Mouse (Mus musculus): ENCODE measurements at regions not wholly inside any gene's neighbourhood (a gene's known extent, or its start where the extent isn't known, plus 50 kb on each side); places are given as distances from the start of the nearest gene placed in this dataset.

- Histone ChIP-seq H3K4me1 (replicated peaks; ENCODE audit: control insufficient read depth, insufficient read depth, low read length) (no peaks in the 10 kb centered on the region), H3K9me3 (ENCODE audit: control insufficient read depth, low read length) (no peaks in the 10 kb centered on the region), H3K4me3 (ENCODE audit: low read length) (no peak overlapping the region), H3K36me3 (ENCODE audit: control insufficient read depth, insufficient read depth, low read length) (no peaks in the 10 kb centered on the region), H3K27me3 (ENCODE audit: control insufficient read depth, insufficient read depth, low read depth, low read length) (no peaks in the 10 kb centered on the region), H3K4me2 (ENCODE audit: low read depth, low read length) (no peak overlapping the region), H3K9ac (ENCODE audit: low read length) (no peak overlapping the region), H3K27ac (ENCODE audit: low read length) (no peak overlapping the region)
- ATAC-seq (ENCODE audit: low read depth): no peak
- WGBS: 72% methylated on average over 3 of the region's 3 CpGs
These were observed 165.3 kb upstream of the Lrrc3b start for GRCm38 (mm10) chr14:15603954-15604523.

GRCm38 (mm10) chr14:15610166-15610565 lies 171.4 kb upstream of the Lrrc3b start:
- Histone ChIP-seq H3K9me3 (ENCODE audit: control insufficient read depth, low read length) (no peaks in the 10 kb centered on the region), H3K27ac (ENCODE audit: low read length) (no peak overlapping the region), H3K4me1 (replicated peaks; ENCODE audit: control insufficient read depth, insufficient read depth, low read length) (no peaks in the 10 kb centered on the region), H3K27me3 (ENCODE audit: control insufficient read depth, insufficient read depth, low read depth, low read length) (no peaks in the 10 kb centered on the region), H3K36me3 (ENCODE audit: control insufficient read depth, insufficient read depth, low read length) (no peaks in the 10 kb centered on the region), H3K9ac (ENCODE audit: low read length) (no peak overlapping the region), H3K4me3 (ENCODE audit: low read length) (no peak overlapping the region), H3K4me2 (ENCODE audit: low read depth, low read length) (no peak overlapping the region)
- WGBS: 68% methylated on average over 1 of the region's 1 CpGs
- no peak for ATAC-seq (ENCODE audit: low read depth)

DNA sequence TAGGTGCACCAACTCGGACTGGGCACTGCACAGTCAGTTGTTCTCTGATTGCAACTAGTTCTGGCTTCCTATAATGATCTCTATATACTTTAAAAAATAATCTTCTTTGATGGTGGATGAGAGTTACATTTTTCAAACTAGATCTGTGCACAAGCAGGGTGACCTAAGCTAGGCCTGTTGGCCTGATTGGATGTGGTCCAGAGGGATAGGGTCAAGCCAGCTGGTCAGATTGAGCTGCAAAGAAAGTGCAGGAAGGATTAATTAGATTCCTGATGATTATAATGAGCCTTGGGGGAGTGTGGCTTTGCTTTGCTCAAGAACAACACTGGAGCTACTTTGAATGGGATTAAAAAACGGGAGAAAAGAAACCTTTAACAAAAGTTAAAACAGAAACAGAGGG lies 195.8 kb upstream of the Lrrc3b start:
- Histone ChIP-seq H3K4me1 (replicated peaks; ENCODE audit: control insufficient read depth, insufficient read depth, low read length) (no peaks in the 10 kb centered on the region), H3K36me3 (ENCODE audit: control insufficient read depth, insufficient read depth, low read length) (no peaks in the 10 kb centered on the region), H3K9ac (ENCODE audit: low read length) (no peak overlapping the region), H3K9me3 (ENCODE audit: control insufficient read depth, low read length) (no peaks in the 10 kb centered on the region), H3K4me2 (ENCODE audit: low read depth, low read length) (no peak overlapping the region), H3K27ac (ENCODE audit: low read length) (no peak overlapping the region), H3K27me3 (ENCODE audit: control insufficient read depth, insufficient read depth, low read depth, low read length) (no peaks in the 10 kb centered on the region), H3K4me3 (ENCODE audit: low read length) (no peak overlapping the region)
- 44% methylated on average over 2 of the region's 2 CpGs for WGBS
- ATAC-seq (ENCODE audit: low read depth): no peak

GRCm38 (mm10) chr14:15637681-15638080 lies 198.9 kb upstream of the Lrrc3b start:
- no peak overlapping the region for H3K9ac ChIP-seq (ENCODE audit: low read length)
- H3K27ac ChIP-seq (ENCODE audit: low read length): no peak overlapping the region
- H3K4me1 ChIP-seq (replicated peaks; ENCODE audit: control insufficient read depth, insufficient read depth, low read length): no peaks in the 10 kb centered on the region
- 64% methylated on average over 2 of the region's 2 CpGs for WGBS
- no peaks in the 10 kb centered on the region for H3K36me3 ChIP-seq (ENCODE audit: control insufficient read depth, insufficient read depth, low read length)
- H3K27me3 ChIP-seq (ENCODE audit: control insufficient read depth, insufficient read depth, low read depth, low read length): no peaks in the 10 kb centered on the region
- no peak overlapping the region for H3K4me2 ChIP-seq (ENCODE audit: low read depth, low read length)
- H3K9me3 ChIP-seq (ENCODE audit: control insufficient read depth, low read length): no peaks in the 10 kb centered on the region
- H3K4me3 ChIP-seq (ENCODE audit: low read length): no peak overlapping the region
- no peak for ATAC-seq (ENCODE audit: low read depth)

- H3K27me3 ChIP-seq (ENCODE audit: control insufficient read depth, insufficient read depth, low read depth, low read length): no peaks in the 10 kb centered on the region
- H3K36me3 ChIP-seq (ENCODE audit: control insufficient read depth, insufficient read depth, low read length): no peaks in the 10 kb centered on the region
- no peak overlapping the region for H3K27ac ChIP-seq (ENCODE audit: low read length)
- H3K9ac ChIP-seq (ENCODE audit: low read length): no peak overlapping the region
- H3K4me2 ChIP-seq (ENCODE audit: low read depth, low read length): no peak overlapping the region
- no peaks in the 10 kb centered on the region for H3K9me3 ChIP-seq (ENCODE audit: control insufficient read depth, low read length)
- 93% methylated on average over 1 of the region's 1 CpGs for WGBS
- ATAC-seq (ENCODE audit: low read depth): no peak
- H3K4me1 ChIP-seq (replicated peaks; ENCODE audit: control insufficient read depth, insufficient read depth, low read length): no peaks in the 10 kb centered on the region
- no peak overlapping the region for H3K4me3 ChIP-seq (ENCODE audit: low read length)
These were observed 200.1 kb upstream of the Lrrc3b start for GRCm38 (mm10) chr14:15638869-15639268.

DNA sequence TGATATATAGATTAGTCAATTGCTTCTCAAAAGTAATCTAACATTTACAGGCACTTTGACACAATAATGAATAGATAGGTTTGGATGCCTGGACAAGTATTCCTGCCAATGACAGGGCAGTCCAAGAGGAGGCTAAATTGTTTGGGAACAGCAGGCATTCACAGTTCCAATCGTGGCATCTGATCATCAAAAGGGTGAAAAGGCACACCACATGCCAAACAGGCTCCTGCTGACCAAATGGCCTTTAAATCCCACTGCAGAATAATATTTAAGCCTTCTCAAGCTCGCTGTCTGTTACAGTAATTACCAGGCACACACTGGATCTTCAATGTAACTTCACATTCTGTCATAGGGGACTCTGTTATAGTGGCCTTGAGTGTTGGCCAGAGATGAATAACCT lies 222.1 kb upstream of the Lrrc3b start:
- 56% methylated on average over 2 of the region's 2 CpGs for WGBS
- no peak for ATAC-seq (ENCODE audit: low read depth)

GRCm38 (mm10) chr14:15672292-15672691 lies 233.5 kb upstream of the Lrrc3b start:
- no peaks in the 10 kb centered on the region for H3K36me3 ChIP-seq (ENCODE audit: control insufficient read depth, insufficient read depth, low read length)
- no peaks in the 10 kb centered on the region for H3K27me3 ChIP-seq (ENCODE audit: control insufficient read depth, insufficient read depth, low read depth, low read length)
- ATAC-seq (ENCODE audit: low read depth): no peak
- H3K4me1 ChIP-seq (replicated peaks; ENCODE audit: control insufficient read depth, insufficient read depth, low read length): no peaks in the 10 kb centered on the region
- no peak overlapping the region for H3K4me2 ChIP-seq (ENCODE audit: low read depth, low read length)
- H3K4me3 ChIP-seq (ENCODE audit: low read length): no peak overlapping the region
- H3K9me3 ChIP-seq (ENCODE audit: control insufficient read depth, low read length): no peaks in the 10 kb centered on the region
- no peak overlapping the region for H3K9ac ChIP-seq (ENCODE audit: low read length)
- H3K27ac ChIP-seq (ENCODE audit: low read length): no peak overlapping the region

More for the DNA sequence above, 222.1 kb upstream of the Lrrc3b start:
- no peak overlapping the region for H3K4me3 ChIP-seq (ENCODE audit: low read length)
- H3K4me2 ChIP-seq (ENCODE audit: low read depth, low read length): no peak overlapping the region
- no peaks in the 10 kb centered on the region for H3K36me3 ChIP-seq (ENCODE audit: control insufficient read depth, insufficient read depth, low read length)
- no peak overlapping the region for H3K27ac ChIP-seq (ENCODE audit: low read length)
- H3K4me1 ChIP-seq (replicated peaks; ENCODE audit: control insufficient read depth, insufficient read depth, low read length): no peaks in the 10 kb centered on the region
- no peaks in the 10 kb centered on the region for H3K9me3 ChIP-seq (ENCODE audit: control insufficient read depth, low read length)
- H3K27me3 ChIP-seq (ENCODE audit: control insufficient read depth, insufficient read depth, low read depth, low read length): no peaks in the 10 kb centered on the region
- H3K9ac ChIP-seq (ENCODE audit: low read length): no peak overlapping the region

- no peak overlapping the region for H3K9ac ChIP-seq (ENCODE audit: low read length)
- H3K4me3 ChIP-seq (ENCODE audit: low read length): no peak overlapping the region
- no peak overlapping the region for H3K27ac ChIP-seq (ENCODE audit: low read length)
- no peaks in the 10 kb centered on the region for H3K4me1 ChIP-seq (replicated peaks; ENCODE audit: control insufficient read depth, insufficient read depth, low read length)
- no peak for ATAC-seq (ENCODE audit: low read depth)
- WGBS: 72% methylated on average over 2 of the region's 2 CpGs
- H3K27me3 ChIP-seq (ENCODE audit: control insufficient read depth, insufficient read depth, low read depth, low read length): no peaks in the 10 kb centered on the region
- no peak overlapping the region for H3K4me2 ChIP-seq (ENCODE audit: low read depth, low read length)
- no peaks in the 10 kb centered on the region for H3K36me3 ChIP-seq (ENCODE audit: control insufficient read depth, insufficient read depth, low read length)
- no peaks in the 10 kb centered on the region for H3K9me3 ChIP-seq (ENCODE audit: control insufficient read depth, low read length)
These were observed 238.4 kb upstream of the Lrrc3b start for GRCm38 (mm10) chr14:15677218-15677617.

DNA sequence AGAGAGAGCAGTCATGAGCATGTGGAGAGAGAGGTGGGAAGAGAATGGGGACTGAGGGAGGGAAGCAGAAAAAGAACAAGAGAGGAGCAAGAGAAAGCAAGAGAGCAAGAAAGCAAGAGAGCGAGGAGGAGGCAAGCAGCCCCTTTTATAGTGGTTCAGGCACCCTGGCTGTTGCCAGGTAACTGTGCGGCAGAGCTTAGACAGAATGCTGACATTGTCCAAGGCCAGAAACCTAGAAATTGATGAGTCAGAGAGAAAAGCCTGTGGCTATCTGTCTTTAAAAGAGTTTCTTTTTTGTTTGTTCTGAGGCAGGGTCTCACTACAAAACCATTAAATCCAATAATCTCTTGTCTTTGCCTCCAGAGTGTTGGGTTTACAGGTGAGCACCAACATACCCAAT lies 240.7 kb upstream of the Lrrc3b start:
- Histone ChIP-seq H3K27ac (ENCODE audit: low read length) (no peak overlapping the region), H3K27me3 (ENCODE audit: control insufficient read depth, insufficient read depth, low read depth, low read length) (no peaks in the 10 kb centered on the region), H3K4me2 (ENCODE audit: low read depth, low read length) (no peak overlapping the region), H3K4me3 (ENCODE audit: low read length) (no peak overlapping the region), H3K9ac (ENCODE audit: low read length) (no peak overlapping the region), H3K36me3 (ENCODE audit: control insufficient read depth, insufficient read depth, low read length) (no peaks in the 10 kb centered on the region), H3K4me1 (replicated peaks; ENCODE audit: control insufficient read depth, insufficient read depth, low read length) (no peaks in the 10 kb centered on the region), H3K9me3 (ENCODE audit: control insufficient read depth, low read length) (no peaks in the 10 kb centered on the region)
- 63% methylated on average over 2 of the region's 2 CpGs for WGBS
- no peak for ATAC-seq (ENCODE audit: low read depth)

DNA sequence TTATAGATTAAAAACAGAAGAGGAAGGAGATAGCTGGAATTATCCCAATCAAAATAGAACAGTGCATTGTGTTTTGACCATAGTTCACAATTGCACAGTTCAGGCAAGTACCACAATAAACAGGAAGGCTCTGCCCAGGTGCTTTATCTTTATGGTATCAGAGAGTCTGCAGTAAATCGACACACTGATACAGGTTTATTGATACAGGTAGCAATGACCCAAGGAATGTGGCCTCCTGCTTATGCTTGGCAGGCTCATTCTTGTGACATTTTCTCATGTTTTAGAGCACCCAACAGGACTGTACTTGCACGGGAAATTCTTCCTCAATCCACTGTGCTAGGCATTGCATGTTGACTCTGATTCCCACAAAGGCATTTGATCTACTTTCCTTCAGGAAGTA lies 259.2 kb upstream of the Lrrc3b start:
- Histone ChIP-seq H3K9ac (ENCODE audit: low read length) (no peak overlapping the region), H3K4me2 (ENCODE audit: low read depth, low read length) (no peak overlapping the region), H3K36me3 (ENCODE audit: control insufficient read depth, insufficient read depth, low read length) (no peaks in the 10 kb centered on the region), H3K4me3 (ENCODE audit: low read length) (no peak overlapping the region), H3K27me3 (ENCODE audit: control insufficient read depth, insufficient read depth, low read depth, low read length) (no peaks in the 10 kb centered on the region), H3K4me1 (replicated peaks; ENCODE audit: control insufficient read depth, insufficient read depth, low read length) (no peaks in the 10 kb centered on the region), H3K27ac (ENCODE audit: low read length) (no peak overlapping the region), H3K9me3 (ENCODE audit: control insufficient read depth, low read length) (no peaks in the 10 kb centered on the region)
- WGBS: 52% methylated on average over 2 of the region's 2 CpGs
- ATAC-seq (ENCODE audit: low read depth): no peak
